Mouse (Mus musculus): ENCODE measurements at regions not wholly inside any gene's neighbourhood (a gene's known extent, or its start where the extent isn't known, plus 50 kb on each side); places are given as distances from the start of the nearest gene placed in this dataset.

GRCm38 (mm10) chr12:99097618-99098066 lies 177.3 kb downstream of the Ttc8 start:
- no peak for DNase-seq

GRCm38 (mm10) chr12:99099881-99100280 lies 179.5 kb downstream of the Ttc8 start:
- no peak for DNase-seq

GRCm38 (mm10) chr12:99108616-99109015 lies 188.2 kb downstream of the Ttc8 start:
- no peak for DNase-seq

GRCm38 (mm10) chr12:99113781-99114180 lies 193.4 kb downstream of the Ttc8 start:
- DNase-seq, result no peak

- DNase-seq, result no peak
Observed at GRCm38 (mm10) chr12:99116491-99116890, 196.1 kb downstream of the Ttc8 start.

GRCm38 (mm10) chr12:99118381-99119115 lies 198.2 kb downstream of the Ttc8 start:
- DNase-seq, result no peak

- DNase-seq, result no peak
Observed at GRCm38 (mm10) chr12:99119966-99120365, 199.6 kb downstream of the Ttc8 start.

GRCm38 (mm10) chr12:99123611-99124495 lies 203.5 kb downstream of the Ttc8 start:
- DNase-seq, result no peak

GRCm38 (mm10) chr12:99126129-99126528 lies 205.8 kb downstream of the Ttc8 start:
- no peak for DNase-seq

All from retina, postnatal 1 day (tissue).